Mouse (Mus musculus) spleen, postnatal 10 days (tissue): ENCODE measurements around the gene Tmem132d.

Experiments used
- DNase-seq, 2 experiments: peaks; one replicate each; pipeline ENCODE4 v3.0.0; 2021 to 2022; ENCODE audit warnings: low spot score in 2 of 2

The Tmem132d gene

GRCm38 (mm10) chr5:127937914-127938313 lies 495.0 kb downstream of the Tmem132d start:
- DNase-seq = no peak

GRCm38 (mm10) chr5:127929687-127930086 lies 503.2 kb downstream of the Tmem132d start:
- DNase-seq = no peak

- DNase-seq = no peak
Observed at GRCm38 (mm10) chr5:127926686-127927085, 506.2 kb downstream of the Tmem132d start.

GRCm38 (mm10) chr5:127924106-127924505 lies 508.8 kb downstream of the Tmem132d start:
- no peak for DNase-seq

GRCm38 (mm10) chr5:127919171-127919570 lies 513.7 kb downstream of the Tmem132d start:
- no peak for DNase-seq

- DNase-seq = no peak
Observed at GRCm38 (mm10) chr5:127918376-127918775, 514.5 kb downstream of the Tmem132d start.

- no peak for DNase-seq
Observed at GRCm38 (mm10) chr5:127914157-127914556, 518.7 kb downstream of the Tmem132d start.

- DNase-seq = no peak
Observed at GRCm38 (mm10) chr5:127911603-127912002, 521.3 kb downstream of the Tmem132d start.

GRCm38 (mm10) chr5:127910356-127910755 lies 522.5 kb downstream of the Tmem132d start:
- DNase-seq = no peak

- DNase-seq = no peak
Observed at GRCm38 (mm10) chr5:127895176-127895575, 537.7 kb downstream of the Tmem132d start.

- DNase-seq = no peak
Observed at GRCm38 (mm10) chr5:127885566-127886505, 547.0 kb downstream of the Tmem132d start.

- DNase-seq = no peak
Observed at GRCm38 (mm10) chr5:127883021-127883420, 549.9 kb downstream of the Tmem132d start.

- no peak for DNase-seq
Observed at GRCm38 (mm10) chr5:127874461-127874860, 558.4 kb downstream of the Tmem132d start.

GRCm38 (mm10) chr5:127865157-127865556 lies 567.7 kb downstream of the Tmem132d start:
- DNase-seq = no peak

GRCm38 (mm10) chr5:127859719-127860118 lies 573.2 kb downstream of the Tmem132d start:
- no peak for DNase-seq

- no peak for DNase-seq
Observed at GRCm38 (mm10) chr5:127852305-127852704, 580.6 kb downstream of the Tmem132d start.

GRCm38 (mm10) chr5:127831791-127832190 lies 601.1 kb downstream of the Tmem132d start:
- no peak for DNase-seq

GRCm38 (mm10) chr5:127830831-127831230 lies 602.0 kb downstream of the Tmem132d start:
- no peak for DNase-seq

- no peak for DNase-seq
Observed at GRCm38 (mm10) chr5:127828756-127829155, 604.1 kb downstream of the Tmem132d start.

- no peak for DNase-seq
Observed at GRCm38 (mm10) chr5:127821960-127822359, 610.9 kb downstream of the Tmem132d start.

- no peak for DNase-seq
Observed at GRCm38 (mm10) chr5:127815292-127815691, 617.6 kb downstream of the Tmem132d start.

GRCm38 (mm10) chr5:127807419-127807818 lies 625.5 kb downstream of the Tmem132d start:
- no peak for DNase-seq

- DNase-seq = no peak
Observed at GRCm38 (mm10) chr5:127806850-127807249, 626.0 kb downstream of the Tmem132d start.
